Mouse (Mus musculus): ENCODE results near the gene Lonp1.

GRCm38 (mm10) chr17:56626754-56627470 lies at the start of gene Lonp1:
- TF ChIP-seq POLR2A (IDR thresholded peaks at IDR 0.05; ENCODE audit: insufficient read depth, low read depth, low read length), result peak; percentile 83
- TF ChIP-seq CTCF (IDR thresholded peaks at IDR 0.05), result no peak
- peak; percentile 64; the same call in 1 of the 2 replicates for TF ChIP-seq EP300 (IDR thresholded peaks at IDR 0.05; ENCODE audit: insufficient read depth, low read depth, low read length)
